Mouse (Mus musculus) MEL (cell line): ENCODE results near the gene Rtp1.
A peak's percentile ranks its signal among the peaks of the same experiment; 100 is the strongest.

ENCODE experiments used
- CHD1 ChIP-seq: IDR thresholded peaks from 2 replicates; pipeline ENCODE4 v1.6.1; 2012; ENCODE audit warnings: low read depth, mild to moderate bottlenecking, inconsistent platforms, low read length, improper control_type of control experiment
- CHD2 ChIP-seq: IDR thresholded peaks from 2 replicates; pipeline ENCODE4 v1.6.1; 2011; ENCODE audit warnings: low read length, improper control_type of control experiment
- CTCF ChIP-seq, 3 experiments: IDR thresholded peaks in 2 of 3; conservative IDR thresholded peaks in 1 of 3; 2 replicates each; pipeline ENCODE4 v1.5.1; 2011 to 2012; ENCODE audit warnings: low read length in 3 of 3, low read depth in 2 of 3, mild to moderate bottlenecking in 2 of 3, improper control_type of control experiment in 1 of 3, inconsistent platforms in 1 of 3, mixed read lengths in 1 of 3, moderate library complexity in 1 of 3; ENCODE audit not compliant: control insufficient read depth in 1 of 3, insufficient read depth in 1 of 3, poor library complexity in 1 of 3, severe bottlenecking in 1 of 3
- E2F4 ChIP-seq: IDR thresholded peaks from 2 replicates; pipeline ENCODE4 v1.6.1; 2011; ENCODE audit warnings: low read depth, low read length, improper control_type of control experiment, borderline replicate concordance
- GABPA ChIP-seq: IDR thresholded peaks from 2 replicates; pipeline ENCODE4 v1.6.1; 2012; ENCODE audit warnings: low read depth, mild to moderate bottlenecking, inconsistent platforms, low read length, improper control_type of control experiment, moderate library complexity
- GATA1 ChIP-seq: IDR thresholded peaks from 2 replicates; pipeline ENCODE4 v1.6.1; 2011; ENCODE audit warnings: low read depth, low read length, improper control_type of control experiment
- MXI1 ChIP-seq: IDR thresholded peaks from 2 replicates; pipeline ENCODE4 v1.6.1; 2011; ENCODE audit warnings: mild to moderate bottlenecking, low read depth, low read length, improper control_type of control experiment
- MYC ChIP-seq: IDR thresholded peaks from 2 replicates; pipeline ENCODE4 v1.6.1; 2011; ENCODE audit warnings: low read depth, mild to moderate bottlenecking, low read length, improper control_type of control experiment, moderate library complexity
- POLR2A ChIP-seq, 2 experiments: IDR thresholded peaks; 2 replicates each; pipeline ENCODE4 v1.6.1; 2011 to 2012; ENCODE audit warnings: low read length in 2 of 2, mild to moderate bottlenecking in 2 of 2, control low read depth in 1 of 2, improper control_type of control experiment in 1 of 2, low read depth in 1 of 2, moderate library complexity in 1 of 2; ENCODE audit not compliant: control insufficient read depth in 1 of 2, insufficient read depth in 1 of 2, poor library complexity in 1 of 2
- POLR2AphosphoS2 ChIP-seq: IDR thresholded peaks from 2 replicates; pipeline ENCODE4 v1.6.1; 2011; ENCODE audit warnings: low read length, improper control_type of control experiment
- UBTF ChIP-seq: IDR thresholded peaks from 2 replicates; pipeline ENCODE4 v1.6.1; 2012; ENCODE audit warnings: low read depth, mild to moderate bottlenecking, inconsistent platforms, low read length, improper control_type of control experiment, moderate library complexity, borderline replicate concordance; ENCODE audit not compliant: insufficient read depth
- USF1 ChIP-seq: IDR thresholded peaks from 2 replicates; pipeline ENCODE4 v1.6.1; 2014; ENCODE audit warnings: low read depth, mild to moderate bottlenecking, inconsistent platforms, low read length, improper control_type of control experiment, moderate library complexity

GRCm38 (mm10) chr16:23452476-23452875, 23.5 kb downstream of the Rtp1 start:
- TF ChIP-seq POLR2AphosphoS2: no peak
- peak in 2 of 3 experiments; percentile 16 to 31; a peak in 3 of 6 replicates for TF ChIP-seq CTCF (IDR thresholded peaks at IDR 0.05 in 2 of 3, conservative IDR thresholded peaks at IDR 0.05 in 1 of 3; ENCODE audit: control insufficient read depth in 1 of 3, insufficient read depth in 1 of 3, low read depth in 2 of 3, low read length in 3 of 3, poor library complexity in 1 of 3, severe bottlenecking in 1 of 3)
- no peak for TF ChIP-seq GABPA
- no peak for TF ChIP-seq E2F4
- no peak for TF ChIP-seq MXI1
- no peak for TF ChIP-seq CHD2
- no peak for TF ChIP-seq UBTF
- TF ChIP-seq POLR2A (IDR thresholded peaks at IDR 0.05; ENCODE audit: control insufficient read depth in 1 of 2, insufficient read depth in 1 of 2, low read depth in 1 of 2, low read length in 2 of 2, poor library complexity in 1 of 2): no peak
- no peak for TF ChIP-seq CHD1
- TF ChIP-seq MYC: no peak
- TF ChIP-seq USF1: no peak
- TF ChIP-seq GATA1: no peak
